Mouse (Mus musculus): ENCODE data around the gene Pdzd3.

DNA sequence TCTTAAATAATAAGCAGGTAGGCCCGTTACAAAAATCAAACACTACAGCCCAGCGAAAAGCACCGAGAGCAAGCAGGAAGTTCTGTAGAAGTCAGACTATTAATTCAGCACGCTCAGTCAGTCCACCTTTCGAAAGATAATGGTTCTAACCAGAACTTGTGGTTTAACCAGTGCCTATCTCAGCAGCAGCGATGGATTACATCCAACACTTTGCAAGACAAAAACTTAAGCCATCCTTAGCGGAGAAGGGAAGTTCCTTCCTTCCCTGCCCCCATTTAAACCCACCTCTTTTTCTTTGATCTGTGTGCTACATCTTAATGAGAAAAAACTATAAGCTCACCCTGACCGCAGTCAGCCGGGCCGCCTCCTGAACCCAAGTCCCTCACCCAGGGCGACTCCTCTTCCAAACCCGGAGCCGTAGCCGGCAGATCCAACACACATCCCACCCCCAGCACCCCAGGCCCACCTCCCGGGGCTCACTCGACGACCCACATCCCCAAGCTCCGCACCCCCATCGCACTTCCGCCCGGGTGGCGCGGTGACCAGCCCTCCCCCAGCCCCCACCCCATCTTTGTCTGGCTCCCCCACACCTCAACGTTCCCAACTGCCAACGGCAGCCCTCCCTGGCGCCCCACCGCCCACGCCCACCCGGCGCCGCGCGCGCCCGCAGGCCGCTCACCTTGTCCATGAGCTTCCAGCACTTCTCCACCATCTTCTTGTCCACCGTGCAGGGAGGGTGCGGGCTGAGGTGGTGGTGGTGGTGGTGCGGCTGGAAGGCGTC lies 18.1 kb downstream of the Pdzd3 start:
- no peak for TF ChIP-seq MYOG (IDR thresholded peaks at IDR 0.05; ENCODE audit: control insufficient read depth in 1 of 3, insufficient read depth in 1 of 3, insufficient read length in 2 of 3, low read depth in 2 of 3)
- no peak for TF ChIP-seq CEBPB (IDR thresholded peaks at IDR 0.05; ENCODE audit: insufficient read depth, poor library complexity, severe bottlenecking)
- no peak for TF ChIP-seq POLR2AphosphoS2 (IDR thresholded peaks at IDR 0.05; ENCODE audit: insufficient read length, low read depth)
- no peak for TF ChIP-seq MAX (IDR thresholded peaks at IDR 0.05; ENCODE audit: low read depth)
- no peak for TF ChIP-seq POLR2A (IDR thresholded peaks at IDR 0.05; ENCODE audit: insufficient read length, low read depth)
- no peak for TF ChIP-seq E2F4 (IDR thresholded peaks at IDR 0.05; ENCODE audit: insufficient read depth)
- no peak for TF ChIP-seq TCF12 (IDR thresholded peaks at IDR 0.05; ENCODE audit: insufficient read depth, poor library complexity, severe bottlenecking)

Data from myocyte (in vitro differentiated cells).